Mouse (Mus musculus): ENCODE measurements around the gene Icam4.
"Not testable (repeated sequence)": the region's sequence is repeated elsewhere in the genome, so short reads cannot be mapped to it uniquely, and the experiment has no call there.

Gene Icam4

DNA sequence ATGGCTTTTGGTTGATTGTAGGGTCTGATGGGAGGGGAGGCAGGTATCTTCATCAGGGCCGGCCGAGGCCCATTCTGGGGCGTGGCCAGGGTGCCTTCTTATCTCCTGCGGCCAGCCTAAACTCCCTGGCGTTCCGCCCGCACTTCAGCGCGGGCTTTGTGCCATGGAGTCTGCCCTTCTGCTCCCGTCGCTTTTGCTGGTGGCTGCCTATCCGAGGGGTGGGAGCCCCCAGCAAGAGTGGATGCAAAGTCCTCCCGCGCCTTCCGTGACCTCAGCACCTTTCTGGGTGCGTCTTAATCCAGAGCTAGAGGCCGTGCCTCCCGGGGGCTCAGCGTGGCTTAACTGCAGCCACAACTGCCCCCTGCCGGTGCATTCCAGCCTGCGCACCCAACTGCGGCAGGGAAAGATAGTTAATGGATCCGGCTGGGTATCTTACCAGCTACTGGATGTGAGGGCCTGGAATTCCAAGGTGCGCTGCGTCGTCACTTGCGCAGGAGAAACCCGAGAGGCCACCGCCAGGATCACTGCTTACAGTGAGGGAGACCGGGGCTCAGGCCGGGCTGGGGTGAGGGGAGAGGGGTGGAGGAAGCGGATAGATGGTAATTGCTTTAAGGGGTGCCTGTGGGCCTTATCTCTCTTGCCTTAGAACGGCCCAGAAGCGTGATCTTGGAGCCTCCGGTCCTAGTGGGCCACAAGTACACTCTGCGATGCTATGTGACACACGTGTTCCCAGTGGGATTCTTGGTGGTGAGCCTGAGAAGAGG, at the start of gene Icam4:
TSS of gene Icam4 (plus strand) at position 83 of the 764 bp plus-strand sequence.
- ATAC-seq (ENCODE audit: insufficient number of reproducible peaks, low FRiP score, low TSS enrichment): no peak

DNA sequence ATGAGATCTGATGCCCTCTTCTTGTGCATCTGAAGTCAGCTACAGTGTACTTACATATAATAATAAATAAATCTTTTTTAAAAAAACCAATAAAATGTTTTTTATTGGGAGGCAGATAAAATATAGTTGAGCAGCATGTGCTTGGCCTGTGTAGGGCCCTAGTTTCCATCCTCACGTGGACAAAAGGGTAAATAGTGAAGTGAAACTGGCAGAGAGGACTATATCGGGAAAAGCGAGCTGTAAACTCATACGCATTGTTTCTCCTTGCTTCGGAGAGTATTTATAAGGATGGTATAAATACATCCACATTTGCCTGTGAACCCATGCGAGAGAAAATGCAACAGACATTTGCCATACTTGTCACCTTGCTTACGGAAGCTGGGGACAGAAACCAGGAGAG, 49.4 kb upstream of the Icam4 start:
- no peak for ATAC-seq (ENCODE audit: insufficient number of reproducible peaks, low FRiP score, low TSS enrichment)

DNA sequence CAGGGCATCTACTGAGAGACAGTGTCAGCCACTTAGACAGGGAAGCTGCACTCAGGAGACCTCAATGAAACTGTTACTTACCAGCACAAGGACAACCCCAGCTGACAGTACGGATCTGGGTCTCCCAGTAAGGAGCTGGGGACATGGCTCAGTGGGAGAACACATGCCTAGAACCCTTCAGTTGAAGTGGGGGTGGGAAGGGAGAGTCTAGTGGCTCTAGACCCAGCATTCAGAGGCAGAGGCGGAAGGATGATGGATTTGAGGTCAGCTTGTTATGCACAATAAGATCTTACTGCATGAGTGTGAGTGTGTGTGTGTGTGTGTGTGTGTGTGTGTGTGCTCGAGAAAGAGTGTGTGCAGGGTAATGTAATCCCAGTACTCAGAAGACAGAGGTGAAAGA, 47.0 kb upstream of the Icam4 start:
- ATAC-seq (ENCODE audit: insufficient number of reproducible peaks, low FRiP score, low TSS enrichment): no peak

DNA sequence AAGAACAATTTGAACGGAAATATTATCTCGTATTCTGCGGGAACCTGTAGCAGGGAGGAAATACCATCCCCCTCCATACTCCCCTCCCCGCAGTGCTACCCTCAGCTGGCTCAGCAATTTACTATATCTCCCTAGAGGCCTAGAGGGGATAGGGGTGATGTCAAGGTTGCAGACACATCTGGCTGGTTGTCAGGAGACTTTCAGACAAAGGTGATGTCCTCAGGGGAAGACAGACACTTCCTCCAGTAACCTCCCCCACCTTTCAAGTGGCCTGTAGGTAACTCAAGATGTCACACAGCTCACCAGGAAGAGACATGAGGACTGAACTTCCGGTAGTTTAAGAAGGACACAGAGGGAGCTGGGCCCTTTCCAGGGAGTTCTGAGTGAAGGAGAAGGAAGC, 46.0 kb upstream of the Icam4 start:
- no peak for ATAC-seq (ENCODE audit: insufficient number of reproducible peaks, low FRiP score, low TSS enrichment)

DNA sequence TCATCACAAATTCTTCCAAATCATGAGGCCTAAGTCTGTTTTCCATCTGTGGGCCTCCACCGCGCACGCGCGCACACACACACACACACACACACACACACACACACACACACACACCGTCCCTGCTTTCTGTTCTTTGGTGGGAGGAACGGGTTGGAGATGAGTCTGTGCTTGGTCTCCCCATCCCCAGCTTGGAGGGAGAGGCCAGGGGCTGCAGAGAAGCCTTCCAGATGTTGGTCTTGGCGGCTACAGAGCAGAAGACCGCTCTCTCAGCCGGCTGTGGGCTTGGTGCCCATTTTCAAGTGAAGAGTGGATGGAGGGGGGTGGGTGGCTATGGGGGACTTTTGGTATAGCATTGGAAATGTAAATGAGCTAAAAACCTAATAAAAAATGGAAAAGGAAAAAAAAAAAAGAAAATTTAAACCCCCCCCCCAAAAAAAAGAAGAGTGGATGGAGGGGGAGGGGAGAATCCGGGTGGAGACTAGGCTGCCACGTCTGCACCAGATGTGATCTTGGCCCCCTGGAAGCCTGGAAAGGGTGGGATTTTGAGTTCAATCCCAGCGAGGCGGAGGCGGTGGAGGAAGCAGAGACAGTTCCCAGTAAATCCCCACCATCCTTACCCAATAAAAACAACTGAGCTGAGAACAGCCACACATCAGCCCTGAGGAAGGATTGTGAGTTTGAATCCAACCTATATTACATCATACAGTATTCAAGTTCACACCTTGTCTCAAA, 42.1 kb upstream of the Icam4 start:
- ATAC-seq (ENCODE audit: insufficient number of reproducible peaks, low FRiP score, low TSS enrichment): no peak

DNA sequence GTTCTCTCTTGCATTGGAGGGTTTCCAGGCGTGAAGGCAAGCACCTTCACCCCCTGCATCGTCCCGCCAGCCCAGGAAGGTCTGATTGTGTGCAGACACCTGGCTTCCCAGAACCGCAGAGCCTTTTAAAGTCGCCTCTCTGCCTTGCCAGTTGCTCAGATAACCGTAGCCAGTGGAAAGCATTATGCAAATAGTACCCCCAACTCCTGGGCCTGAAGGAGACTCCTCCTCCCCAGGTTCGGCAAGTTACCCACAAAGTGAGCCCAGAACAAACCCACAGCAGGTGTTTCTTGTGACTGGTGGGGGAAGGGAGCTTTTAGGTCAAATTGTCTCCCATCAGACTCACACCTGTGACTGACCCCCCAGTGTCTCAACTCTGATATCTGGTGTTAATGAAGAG, 41.2 kb upstream of the Icam4 start:
- no peak for ATAC-seq (ENCODE audit: insufficient number of reproducible peaks, low FRiP score, low TSS enrichment)

DNA sequence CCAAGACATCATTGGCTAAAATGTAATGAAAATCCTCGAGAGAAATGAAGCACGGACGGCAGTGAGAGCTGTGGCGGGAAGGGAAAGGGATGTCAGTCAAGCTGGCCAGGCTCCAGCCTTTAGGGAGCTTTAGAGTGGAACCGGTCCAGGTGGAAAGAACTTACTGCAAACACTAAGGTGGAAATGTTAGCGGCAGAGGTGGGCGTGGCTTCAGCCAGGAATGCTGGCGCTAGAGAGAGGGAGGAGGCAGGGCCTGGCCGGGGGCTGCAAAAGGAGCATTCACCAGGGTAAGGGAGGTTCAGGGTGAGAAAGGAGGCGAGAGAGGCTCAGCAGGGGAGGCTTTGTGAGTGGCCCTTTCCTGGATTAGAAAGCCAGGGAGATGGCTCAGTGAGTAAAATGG, 38.3 kb upstream of the Icam4 start:
- no peak for ATAC-seq (ENCODE audit: insufficient number of reproducible peaks, low FRiP score, low TSS enrichment)

DNA sequence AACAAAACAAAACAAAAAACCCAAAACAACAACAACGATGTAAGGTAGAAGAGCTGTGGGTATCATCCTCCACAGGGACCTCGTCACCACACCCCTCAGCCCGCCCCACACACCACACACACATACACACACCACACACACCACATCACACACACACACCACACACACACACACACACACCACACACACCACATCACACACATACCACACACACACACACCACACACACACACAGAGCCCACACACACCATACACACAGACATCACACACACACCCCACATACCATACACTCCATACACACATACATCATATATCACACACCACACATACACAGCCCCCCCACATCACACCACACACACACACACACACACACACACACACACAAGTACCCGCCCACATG, 37.6 kb upstream of the Icam4 start:
- no peak for ATAC-seq (ENCODE audit: insufficient number of reproducible peaks, low FRiP score, low TSS enrichment)

DNA sequence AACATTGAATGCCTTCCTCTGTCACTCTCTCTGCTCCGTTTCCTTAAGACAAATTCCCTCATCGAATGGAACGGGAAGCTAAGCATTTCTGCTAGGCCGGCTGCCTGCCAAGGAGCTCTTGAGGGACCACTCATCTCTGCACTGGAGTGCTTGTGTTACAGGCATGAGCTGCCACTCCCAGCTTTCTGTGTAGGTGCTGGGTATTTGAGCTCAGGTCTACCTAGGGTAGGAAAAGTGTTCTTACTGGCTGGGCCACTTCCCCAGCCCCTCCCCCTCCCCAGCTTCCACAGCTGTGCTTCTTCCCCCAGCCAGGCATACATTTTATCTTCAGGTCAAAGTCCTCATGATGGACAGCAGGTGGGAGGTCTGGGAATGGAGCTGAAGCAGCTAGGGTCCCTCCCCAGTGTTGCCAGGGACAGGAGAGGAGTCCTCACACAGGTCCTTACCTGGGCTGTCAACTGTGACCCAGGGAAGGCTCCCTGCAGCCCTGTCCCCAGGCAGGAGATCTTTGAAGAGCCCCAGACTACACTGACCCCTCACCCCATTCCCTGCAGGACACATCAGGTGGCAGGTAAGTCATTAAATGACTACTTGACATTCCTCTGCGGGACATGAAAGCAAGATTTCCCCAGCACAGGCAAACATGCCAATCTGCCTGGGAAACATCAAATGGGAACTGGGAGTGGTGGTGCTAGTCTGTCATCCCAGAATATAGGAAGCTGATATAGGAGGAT, 35.8 kb upstream of the Icam4 start:
- ATAC-seq (ENCODE audit: insufficient number of reproducible peaks, low FRiP score, low TSS enrichment): no peak

DNA sequence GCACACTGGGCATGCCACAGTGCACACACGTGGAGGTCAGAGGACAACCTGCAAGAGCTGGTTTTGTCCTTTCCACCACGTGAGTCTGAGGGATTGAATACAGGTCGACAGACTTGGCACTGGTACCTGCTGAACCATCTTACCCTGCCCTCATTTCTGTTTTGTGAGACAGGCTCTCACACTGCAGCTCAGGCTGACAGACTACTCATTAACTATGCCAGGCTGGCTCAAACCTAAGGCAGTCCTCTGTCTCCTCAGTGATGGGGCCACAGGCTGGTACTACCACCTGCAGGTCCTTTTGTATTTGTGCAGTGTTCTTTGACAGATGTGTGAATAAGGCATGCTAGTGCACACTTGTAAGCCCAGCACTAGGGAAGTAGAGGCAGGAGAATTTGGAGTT, 34.1 kb upstream of the Icam4 start:
- no peak for ATAC-seq (ENCODE audit: insufficient number of reproducible peaks, low FRiP score, low TSS enrichment)

DNA sequence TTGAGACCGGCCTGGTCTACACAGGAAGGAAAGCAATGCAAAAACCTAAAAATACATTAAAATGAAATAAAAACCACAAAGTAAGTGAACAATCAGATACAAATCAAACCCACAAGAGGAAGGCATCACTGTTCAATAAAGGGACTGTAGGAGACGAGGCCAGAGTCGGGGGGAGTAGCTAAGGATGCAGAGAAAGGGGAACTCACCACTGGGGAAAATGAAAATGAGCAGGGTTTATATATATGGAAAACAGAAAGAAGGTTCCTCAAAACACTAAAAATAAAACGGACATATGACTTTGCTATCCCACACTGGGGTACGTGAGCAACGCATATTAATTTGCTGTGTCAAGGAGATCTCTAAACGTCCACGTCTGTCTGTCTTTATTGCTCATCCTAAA, 32.1 kb upstream of the Icam4 start:
- ATAC-seq (ENCODE audit: insufficient number of reproducible peaks, low FRiP score, low TSS enrichment): no peak

DNA sequence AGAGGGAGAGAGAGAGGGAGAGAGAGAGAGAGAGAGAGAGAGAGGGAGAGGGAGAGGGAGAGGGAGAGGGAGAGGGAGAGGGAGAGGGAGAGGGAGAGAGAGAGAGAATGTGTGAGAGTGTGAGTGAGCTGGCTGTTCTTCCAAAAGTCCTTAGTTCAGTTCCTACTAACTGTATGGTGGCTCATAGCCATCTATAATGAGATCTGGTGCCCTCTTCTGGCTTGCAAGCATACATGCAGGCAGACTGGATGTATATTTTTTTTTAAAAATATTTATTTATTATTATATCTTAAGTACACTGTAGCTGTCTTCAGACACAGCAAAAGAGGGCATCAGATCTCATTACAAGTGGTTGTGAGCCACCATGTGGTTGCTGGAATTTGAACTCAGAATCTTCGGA, 30.8 kb upstream of the Icam4 start:
- ATAC-seq (ENCODE audit: insufficient number of reproducible peaks, low FRiP score, low TSS enrichment): not testable (repeated sequence)

DNA sequence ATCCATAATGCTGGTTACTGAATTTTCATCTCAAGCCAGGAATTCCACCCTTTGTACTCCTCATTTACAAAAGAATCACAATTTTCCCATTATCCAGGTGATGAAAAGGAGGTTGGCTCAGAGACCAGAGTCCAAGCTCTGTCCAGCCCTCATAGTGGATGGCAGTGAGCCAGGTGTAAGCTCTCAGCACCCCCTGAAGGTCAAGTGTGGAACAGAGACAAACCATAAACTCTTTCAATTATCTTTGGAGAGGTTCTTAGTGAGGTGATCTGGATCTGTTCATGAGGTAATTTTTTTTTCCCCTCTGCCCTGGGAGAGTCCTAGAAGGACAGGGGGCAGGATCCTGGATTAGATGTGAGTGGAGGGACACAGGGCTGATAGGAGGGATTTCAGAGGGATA, 28.4 kb upstream of the Icam4 start:
- ATAC-seq (ENCODE audit: insufficient number of reproducible peaks, low FRiP score, low TSS enrichment): no peak

DNA sequence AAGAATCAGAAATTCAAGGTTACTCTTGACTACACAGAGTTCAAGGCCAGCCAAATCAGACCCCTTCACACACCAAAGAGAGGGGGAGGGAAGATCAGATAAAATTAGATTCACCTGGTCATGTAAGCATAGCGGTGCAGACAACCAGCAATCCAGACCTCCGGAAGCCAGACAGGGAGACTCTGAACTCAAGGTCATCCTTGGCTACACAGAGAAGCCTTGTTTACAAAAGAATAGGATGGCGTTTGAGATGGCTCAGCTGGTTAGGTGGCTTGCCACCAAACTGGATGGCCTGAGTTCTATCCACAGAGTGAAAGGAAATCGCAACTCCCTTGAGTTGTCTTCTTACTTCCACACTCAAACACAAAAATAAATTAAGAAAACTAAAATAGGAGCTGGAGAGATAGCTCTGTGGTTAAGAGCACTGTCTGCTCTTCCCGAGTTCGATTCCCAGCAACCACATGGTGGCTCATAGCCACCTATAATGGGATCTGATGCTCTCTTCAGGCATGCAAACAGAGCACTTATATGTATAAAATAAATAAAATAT, 27.4 kb upstream of the Icam4 start:
- no peak for ATAC-seq (ENCODE audit: insufficient number of reproducible peaks, low FRiP score, low TSS enrichment)

DNA sequence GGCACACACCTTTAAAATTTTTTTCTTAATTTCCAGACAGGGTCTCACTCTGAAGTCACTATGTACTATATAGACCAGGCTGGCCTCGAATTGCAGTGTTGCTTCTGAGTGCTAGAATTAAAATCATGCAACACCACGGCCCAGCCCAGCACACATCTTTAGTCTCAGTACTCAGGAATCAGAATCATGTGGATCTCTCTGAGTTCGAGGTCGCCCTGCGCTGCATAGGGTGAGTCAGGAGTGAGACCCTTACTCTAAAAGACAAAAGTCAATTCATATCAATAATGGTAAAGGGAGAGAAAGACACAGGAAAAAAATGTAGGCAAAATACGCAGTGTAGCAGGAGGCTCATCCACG, 26.9 kb upstream of the Icam4 start:
- no peak for ATAC-seq (ENCODE audit: insufficient number of reproducible peaks, low FRiP score, low TSS enrichment)

DNA sequence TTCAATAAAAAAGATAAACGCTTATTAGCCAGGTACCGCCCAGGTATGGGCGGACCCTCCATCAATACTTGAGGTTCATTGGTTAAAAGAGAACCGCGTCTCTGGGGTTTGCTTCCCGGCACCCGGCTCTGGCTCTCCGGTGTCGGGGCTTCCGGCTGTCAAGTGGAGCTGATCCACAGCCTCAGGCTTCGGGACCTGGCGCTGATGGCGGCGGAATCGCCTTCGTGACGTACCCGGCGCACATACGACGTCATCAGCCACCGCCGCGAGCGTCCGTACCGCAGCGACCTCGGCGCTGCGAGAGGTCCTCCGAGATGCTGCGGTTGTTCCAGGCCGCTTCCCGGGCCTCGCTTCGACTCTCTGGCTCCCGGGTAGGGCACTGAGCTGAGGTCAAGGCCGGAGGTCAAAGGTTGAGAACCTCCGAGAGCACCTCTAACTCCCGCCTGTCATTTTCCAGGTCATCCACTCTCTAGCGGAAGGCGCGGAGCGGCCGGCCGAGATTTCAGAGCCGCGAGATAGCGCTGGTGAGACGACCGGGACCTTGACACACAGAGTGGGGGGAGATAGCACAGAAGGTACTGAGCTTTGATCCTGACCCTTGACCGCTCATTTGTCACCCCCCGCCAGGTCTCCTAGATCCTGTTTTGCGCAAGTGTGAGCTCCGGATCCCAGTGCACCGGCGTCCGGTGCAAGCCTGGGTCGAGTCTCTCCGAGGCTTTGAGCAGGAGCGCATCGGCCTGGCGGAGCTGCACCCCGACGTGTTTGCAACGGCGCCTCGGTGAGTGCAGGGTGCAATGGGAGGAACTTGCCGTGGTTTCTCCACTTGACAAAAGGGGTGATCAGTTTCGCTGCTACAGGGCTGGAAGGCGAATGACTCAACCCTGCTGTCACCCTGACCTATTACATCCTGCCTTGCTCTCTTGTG, 26.3 kb upstream of the Icam4 start, which contains the start of gene Mrpl4:
TSS of gene Mrpl4 (plus strand) at position 112 of the 925 bp plus-strand sequence.
- peak; percentile 93 for ATAC-seq (ENCODE audit: insufficient number of reproducible peaks, low FRiP score, low TSS enrichment)

DNA sequence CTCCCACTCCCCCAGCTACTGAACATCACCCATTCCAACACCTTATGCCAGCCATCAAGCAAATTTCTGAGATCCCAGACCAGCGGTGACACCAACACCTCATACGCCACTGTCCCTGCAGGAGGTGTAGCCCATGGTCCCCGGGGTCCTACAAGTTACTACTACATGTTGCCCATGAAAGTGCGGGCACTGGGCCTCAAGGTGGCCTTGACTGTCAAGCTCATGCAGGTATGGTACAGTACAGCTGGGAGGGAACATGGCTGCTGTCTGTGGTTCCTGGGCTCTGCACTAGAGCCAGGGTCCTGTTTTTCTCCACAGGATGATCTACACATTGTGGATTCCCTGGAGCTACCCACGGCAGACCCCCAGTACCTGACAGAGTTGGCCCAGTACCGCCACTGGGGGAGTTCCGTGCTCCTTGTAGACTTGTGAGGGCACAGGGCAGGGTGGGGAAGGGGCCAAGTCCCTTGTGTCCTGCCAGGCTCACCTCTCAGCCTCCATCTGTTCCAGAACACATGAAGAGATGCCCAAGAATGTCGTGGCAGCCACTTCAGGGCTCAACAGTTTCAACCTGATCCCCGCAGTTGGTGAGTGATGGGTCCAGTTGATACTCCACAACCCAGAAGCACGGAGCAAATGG, 21.7 kb upstream of the Icam4 start:
- ATAC-seq (ENCODE audit: insufficient number of reproducible peaks, low FRiP score, low TSS enrichment): no peak

DNA sequence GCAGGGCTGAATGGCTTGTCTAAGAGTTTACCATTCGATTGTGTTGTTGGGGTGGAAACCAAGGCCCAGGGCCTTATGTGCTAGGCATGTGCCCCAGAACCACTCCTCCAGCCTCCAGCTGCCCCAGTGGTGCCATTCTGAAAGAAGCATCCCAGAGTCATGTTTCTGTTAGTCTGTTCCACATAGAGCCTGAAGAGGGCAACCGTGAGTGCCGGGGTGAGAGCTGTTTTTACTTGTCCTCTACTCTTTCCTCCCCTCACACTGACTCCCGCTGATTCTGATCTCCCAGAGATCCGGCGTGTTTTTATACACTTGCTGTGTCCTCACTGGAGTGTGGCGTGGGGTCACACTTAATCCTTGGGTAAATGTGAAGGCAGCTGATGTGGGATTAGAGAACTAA, 21.2 kb upstream of the Icam4 start:
- no peak for ATAC-seq (ENCODE audit: insufficient number of reproducible peaks, low FRiP score, low TSS enrichment)

DNA sequence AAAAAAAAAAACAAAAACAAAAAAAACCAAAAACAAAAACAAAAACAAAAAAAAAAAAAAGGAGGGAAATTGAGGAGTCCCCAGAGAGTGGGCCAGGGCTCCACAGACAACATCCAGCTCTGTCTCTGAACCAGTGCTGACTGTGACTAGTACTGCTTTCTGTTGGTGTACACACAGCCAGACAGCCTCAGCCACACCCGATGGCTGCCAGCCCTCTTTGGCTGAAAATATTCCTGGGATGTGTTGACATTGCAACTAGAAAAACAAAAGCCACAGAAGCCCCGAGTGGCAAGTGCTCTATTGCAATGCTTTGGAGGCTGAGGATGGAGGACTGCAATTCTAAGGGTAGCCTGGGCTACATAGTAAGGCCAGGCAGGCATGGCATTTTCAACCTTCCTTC, 18.8 kb upstream of the Icam4 start:
- no peak for ATAC-seq (ENCODE audit: insufficient number of reproducible peaks, low FRiP score, low TSS enrichment)
